Mouse (Mus musculus): Measurements from ENCODE around the gene Gnat2.

Gnat2 gene

DNA sequence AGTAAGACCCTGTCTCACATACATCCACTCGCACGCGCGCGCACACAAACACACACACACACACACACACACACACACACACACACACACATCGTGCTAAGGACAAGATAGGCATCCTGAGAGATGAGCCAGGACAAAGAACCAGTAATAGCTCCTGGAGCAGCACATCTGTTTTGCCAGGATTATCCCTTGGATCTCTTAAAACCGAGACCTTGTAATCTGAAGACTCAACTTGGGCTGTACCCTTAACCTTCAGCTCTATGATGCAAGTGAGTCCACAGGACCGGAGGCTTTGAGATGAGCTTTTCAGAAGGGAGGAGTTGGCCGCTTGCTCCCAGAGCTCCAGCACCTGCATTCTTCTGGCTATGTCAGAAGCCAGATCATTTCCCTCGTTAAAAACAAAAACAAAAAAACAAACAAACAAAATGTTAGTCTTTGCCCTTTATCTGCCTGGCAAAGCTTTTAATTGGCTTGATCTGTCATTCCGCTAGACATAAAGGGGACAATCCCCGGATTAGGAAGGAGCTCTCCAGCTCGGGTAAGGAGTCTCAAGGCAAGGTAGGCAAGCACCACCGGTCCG lies at the start of gene Gnat2:
Gene Gnat2 (plus strand): TSS at position 254 of the 580 bp plus-strand sequence.
- no peak for DNase-seq (ENCODE audit: extremely low spot score, low read depth, low spot score)

DNA sequence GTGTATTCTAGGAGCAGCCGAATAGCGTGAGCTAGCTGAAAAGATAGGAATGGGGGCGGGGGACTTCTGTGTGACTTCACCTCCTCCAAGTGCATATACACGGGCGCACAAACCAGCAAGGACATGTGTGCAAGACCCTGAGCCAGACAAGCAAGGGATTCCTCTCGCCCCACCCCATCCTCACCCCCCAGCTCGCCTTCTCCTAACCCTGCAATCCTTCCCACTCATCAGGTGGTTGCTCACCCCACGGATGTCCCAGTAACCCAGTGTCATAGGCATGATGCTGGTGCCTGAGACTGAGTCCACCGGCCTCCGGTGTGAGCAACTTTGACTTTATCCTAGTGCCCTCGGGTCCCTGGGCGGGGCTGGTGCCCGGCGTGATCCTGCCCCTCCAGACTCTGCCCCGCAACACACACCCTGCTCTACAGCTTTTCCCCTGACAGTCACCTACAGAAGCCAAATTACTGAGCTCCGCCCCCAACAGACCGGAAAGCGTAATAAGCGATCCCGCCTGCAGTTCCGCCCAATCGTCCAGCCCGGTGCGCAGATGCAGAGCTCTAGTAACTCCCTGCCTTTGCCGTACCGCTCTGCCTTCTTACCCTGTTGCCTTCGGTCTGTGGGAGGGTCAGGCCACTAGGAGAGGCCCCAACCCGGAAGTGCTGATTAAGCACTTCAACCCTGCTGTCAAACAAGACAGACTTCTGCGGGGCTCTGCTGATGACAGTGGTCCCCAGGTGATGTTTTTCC lies 48.0 kb upstream of the Gnat2 start, which contains the start of gene Gstm4:
Gene Gstm4 (minus strand): TSS at position 501 of the 747 bp plus-strand sequence.
- DNase-seq (ENCODE audit: extremely low spot score, low read depth, low spot score), result peak; percentile 33

DNA sequence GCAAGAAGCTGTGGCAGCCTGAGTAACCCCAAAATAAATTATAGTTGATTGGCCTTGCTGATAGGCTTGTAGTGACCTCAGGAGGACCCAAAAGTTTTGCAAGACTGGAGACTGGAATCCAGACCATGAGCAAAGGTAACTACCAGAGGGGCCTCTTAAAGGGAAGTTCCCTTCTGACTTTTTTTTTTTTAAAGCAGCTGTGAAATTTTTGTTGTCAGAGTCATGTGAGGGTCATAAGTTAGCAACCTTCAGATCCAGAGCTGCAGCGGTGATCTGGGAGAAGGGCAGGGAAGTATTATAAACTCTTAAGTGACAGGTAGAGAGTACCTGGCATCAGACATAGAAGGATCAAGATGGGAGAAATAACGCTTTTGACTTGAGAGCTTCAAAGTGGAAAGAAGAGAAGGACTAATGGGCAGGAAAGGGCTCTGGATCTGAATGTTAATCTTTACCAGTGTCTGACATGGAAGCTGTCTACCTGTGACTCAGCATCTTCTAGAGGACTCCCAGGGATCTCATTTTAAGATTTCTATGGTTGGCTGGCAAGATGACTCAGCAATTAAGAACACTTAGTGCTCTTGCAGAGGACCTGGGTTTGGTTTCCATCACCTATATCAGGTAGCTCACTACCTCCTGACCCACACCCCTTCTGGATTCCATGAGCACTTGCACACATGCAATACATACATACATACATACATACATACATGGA lies 45.5 kb upstream of the Gnat2 start:
- DNase-seq (ENCODE audit: extremely low spot score, low read depth, low spot score), result no peak

DNA sequence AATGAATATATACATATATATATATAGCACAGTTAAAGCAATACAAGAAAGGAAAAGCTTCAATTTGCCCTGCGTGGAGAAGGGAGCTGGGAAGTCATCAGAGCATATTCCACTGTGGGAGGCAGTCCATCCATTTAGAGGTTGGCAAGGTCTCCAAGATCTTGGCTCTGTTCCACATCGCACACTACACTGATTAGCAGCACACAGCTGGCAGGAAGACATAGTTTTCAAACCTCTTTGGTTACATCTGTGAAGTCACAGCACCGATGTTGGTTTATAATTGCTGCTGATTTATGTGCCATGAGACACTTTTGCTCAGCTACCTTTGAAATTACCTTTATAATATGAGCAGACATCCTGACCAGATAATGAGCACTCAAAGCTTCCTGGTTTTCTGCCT lies 44.3 kb upstream of the Gnat2 start:
- DNase-seq (ENCODE audit: extremely low spot score, low read depth, low spot score), result no peak

DNA sequence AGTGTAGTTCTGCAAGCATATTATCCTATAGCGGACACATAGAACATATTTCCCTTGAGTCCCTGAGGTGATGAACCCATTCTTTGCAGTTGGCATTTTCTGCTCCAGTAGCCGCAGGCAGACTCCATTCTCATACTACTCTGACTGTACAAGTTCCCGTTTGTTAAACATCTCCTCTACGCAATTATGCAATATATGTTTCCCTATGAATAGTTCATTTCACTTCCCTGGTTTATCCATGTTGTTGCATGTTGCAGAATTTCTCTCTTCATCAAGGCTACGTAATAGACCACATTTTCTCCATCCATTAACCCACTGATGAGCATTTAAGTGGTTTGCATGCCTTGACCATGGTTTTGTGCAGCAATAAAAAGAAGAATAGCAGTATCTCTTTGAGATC lies 42.1 kb upstream of the Gnat2 start:
- no peak for DNase-seq (ENCODE audit: extremely low spot score, low read depth, low spot score)

DNA sequence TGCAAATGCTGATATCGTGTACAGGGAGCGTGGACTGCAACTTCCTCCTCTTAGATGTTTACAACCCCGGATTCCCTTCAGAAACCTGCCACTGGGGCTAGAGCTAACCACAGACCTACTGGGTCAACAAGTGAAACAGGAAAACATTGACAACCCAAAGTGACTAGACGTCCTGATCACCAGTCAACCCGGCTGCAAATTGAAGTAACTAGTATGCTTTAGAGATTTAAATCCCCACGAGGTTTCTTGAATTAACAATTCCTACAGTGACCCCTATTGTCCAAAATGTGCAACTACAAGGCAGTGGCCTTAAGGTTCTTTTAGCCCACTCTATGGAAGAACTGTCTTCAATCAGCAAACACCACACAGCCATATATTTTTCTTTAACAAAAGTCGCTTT lies 31.2 kb upstream of the Gnat2 start:
- peak; percentile 75 for DNase-seq (ENCODE audit: extremely low spot score, low read depth, low spot score)

DNA sequence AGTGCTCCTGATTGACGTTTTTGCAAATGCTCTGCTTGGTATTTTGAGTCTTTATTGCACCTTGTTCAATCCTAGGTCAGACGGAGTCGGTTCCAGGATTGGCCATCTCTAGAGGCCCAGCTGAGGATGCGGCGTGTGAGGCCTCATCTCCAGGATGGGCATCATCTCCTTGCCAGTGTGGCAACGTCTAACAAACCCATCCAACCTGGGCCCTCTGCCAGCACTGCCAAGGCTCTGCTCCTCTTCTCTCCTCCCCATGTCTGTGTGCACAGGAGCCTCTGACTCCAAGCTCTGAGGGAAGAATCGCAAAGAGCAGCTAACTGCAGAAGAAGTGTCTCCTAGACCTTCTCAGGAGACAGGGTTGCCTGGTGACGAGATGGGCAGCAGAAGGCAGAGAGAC lies 29.9 kb upstream of the Gnat2 start:
- DNase-seq (ENCODE audit: extremely low spot score, low read depth, low spot score), result no peak

DNA sequence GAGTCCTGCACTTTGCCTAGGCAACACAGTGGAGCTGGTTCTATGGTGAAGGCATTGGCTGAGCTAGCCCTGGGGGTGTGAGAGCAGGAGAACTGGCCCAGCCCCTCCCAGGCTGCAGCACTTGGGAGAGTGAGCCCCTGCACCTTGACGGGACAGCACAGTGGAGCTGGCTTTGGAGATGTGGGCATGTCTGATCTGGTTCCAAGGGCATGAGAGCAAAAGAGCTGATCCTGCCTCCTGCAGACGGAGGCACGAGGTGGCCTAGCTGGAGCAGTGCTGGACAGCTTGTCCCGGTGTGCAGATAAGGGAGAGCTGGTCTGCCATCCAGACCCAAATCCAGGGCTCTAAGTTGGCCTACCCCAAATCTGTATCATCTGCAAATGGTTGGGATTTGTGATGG lies 27.9 kb upstream of the Gnat2 start:
- no peak for DNase-seq (ENCODE audit: extremely low spot score, low read depth, low spot score)

DNA sequence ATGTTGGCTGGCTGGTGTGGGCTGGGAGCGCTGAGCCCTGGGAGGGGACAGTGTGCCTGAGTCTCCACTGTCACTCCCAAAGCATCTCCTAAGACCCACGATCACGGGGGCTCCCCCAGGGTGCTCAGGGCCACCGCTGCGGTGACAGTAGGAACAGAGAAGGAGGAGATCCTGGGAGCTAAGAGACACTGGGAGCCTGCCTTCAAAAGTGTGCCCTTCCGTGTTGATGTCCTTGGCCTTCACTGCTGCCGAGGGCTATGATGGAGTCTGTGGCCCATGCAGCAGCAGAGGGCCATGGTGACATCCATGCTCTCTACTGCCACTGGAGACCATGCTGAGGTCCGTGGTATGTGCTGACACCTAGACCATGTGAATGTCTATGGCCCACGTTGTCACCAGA lies 27.0 kb upstream of the Gnat2 start:
- DNase-seq (ENCODE audit: extremely low spot score, low read depth, low spot score), result no peak

DNA sequence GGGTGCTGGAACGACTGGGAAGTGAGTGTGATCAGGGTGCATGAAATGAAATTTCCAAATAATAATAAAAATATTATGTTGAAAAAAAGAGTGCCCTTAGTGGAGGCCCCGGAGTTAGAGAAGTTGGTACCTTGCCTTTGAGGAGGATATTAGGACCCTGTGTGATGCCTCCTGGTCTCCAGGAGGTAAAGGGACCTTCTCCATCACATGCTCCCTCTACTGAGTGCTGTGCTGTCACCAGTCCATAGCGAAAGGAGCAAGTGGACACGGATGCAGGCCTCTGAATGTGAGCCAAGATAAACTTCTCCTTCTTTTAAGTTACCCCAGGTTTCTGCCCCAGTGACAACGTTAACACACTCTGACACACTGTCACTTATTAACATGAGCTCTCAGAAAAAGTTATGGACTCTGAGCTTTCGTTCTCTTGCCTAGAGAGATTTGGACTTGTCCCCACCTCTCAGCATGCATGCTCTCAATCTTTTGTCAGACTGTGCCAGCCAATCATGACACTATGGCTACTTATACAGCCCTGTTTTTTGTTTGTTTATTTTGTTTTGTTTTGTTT lies 25.1 kb upstream of the Gnat2 start:
- no peak for DNase-seq (ENCODE audit: extremely low spot score, low read depth, low spot score)

DNA sequence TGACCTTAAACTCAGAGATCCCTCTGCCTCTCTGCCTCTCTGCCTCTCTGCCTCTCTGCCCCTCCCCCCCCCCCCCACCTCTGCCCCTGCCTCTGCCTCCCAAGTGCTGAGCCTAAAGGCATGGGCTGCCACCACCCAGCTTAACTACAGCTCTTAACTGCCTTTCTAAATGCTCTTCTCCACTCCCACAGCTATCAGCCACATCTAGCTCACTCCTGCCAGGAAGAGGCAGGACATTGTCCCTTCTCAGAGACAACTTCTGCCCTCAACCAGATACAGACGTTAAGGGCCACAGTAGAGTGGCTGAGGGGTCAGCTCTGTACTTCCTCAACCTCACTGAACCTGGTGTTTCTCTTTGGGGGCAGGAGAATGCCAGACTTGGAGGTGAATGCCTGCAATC lies 23.8 kb upstream of the Gnat2 start:
- no peak for DNase-seq (ENCODE audit: extremely low spot score, low read depth, low spot score)

DNA sequence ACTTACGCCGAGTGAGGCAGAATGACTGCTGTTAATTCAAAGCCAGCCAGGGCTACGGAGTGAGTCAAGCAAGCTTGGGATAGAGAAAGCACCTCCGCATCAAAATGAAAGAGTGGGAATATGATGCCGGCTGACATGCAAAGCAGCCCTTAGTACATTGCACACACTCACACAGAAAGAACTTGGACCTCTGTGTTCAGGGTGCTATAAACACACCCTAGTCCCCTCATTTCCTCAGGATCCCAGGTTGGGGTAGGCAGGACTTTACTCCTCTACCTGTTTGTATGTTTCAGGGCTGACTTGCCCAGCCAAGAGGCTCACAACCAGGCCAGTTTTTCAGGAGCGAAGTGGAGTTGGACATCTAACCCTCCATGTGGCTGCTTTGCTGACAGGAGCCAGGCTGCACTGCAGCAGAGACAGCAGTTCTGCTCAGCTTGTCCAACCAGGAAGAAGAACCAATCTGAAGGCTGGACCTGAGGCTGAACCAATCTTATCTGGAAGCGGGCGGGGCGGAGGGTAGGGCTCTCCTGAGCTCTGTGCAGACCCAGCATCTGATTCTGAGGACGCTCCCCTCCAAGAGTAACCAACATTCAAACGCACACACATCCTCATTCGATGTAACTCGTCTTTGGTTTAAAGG lies 23.2 kb upstream of the Gnat2 start:
- no peak for DNase-seq (ENCODE audit: extremely low spot score, low read depth, low spot score)

DNA sequence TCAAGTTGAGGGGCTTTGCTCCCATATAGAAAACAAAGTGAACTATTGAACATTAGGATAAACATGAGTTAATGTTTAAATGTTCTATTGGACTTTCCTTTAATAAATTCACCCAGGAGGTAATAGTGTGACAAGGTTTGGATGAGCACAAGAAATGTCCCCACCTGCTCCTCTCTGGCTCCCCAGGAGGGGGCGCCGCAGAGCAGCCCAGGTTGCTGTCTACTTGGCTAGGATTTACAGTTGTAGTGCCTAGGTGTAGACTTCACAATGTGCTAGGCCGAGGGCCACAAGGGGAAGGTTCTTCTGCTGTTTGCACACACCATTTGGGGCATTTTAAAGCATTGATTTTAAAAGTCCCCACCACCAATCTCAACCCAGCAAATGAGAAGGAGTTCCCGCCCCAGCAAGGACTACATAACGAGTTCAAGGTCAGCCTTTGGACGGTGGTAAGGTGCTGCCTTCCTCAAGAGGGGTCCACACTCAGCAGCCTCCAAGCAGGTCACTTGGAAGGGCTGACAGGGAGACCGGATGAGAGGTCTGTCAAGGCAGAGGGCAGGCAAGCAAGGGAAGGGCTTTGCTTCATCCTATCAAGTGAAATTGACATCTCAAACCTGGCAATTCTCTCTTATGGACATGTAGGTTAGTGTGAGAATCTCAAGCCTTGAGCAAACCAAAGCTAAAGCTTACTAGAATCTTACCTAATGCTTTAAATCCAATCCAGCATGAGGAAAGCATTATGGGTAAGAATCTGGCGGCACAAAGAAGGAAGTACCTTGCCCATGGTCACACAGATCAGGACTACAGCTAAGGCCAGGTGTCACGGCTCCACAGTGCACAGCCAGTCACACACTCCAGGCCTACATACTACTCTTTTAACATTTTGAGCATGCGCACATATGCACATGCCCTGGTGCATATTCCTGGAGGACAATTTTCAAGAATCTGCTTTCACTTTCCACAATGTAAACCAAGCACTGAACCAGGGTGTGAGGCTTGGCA lies 22.0 kb upstream of the Gnat2 start:
- DNase-seq (ENCODE audit: extremely low spot score, low read depth, low spot score), result no peak

DNA sequence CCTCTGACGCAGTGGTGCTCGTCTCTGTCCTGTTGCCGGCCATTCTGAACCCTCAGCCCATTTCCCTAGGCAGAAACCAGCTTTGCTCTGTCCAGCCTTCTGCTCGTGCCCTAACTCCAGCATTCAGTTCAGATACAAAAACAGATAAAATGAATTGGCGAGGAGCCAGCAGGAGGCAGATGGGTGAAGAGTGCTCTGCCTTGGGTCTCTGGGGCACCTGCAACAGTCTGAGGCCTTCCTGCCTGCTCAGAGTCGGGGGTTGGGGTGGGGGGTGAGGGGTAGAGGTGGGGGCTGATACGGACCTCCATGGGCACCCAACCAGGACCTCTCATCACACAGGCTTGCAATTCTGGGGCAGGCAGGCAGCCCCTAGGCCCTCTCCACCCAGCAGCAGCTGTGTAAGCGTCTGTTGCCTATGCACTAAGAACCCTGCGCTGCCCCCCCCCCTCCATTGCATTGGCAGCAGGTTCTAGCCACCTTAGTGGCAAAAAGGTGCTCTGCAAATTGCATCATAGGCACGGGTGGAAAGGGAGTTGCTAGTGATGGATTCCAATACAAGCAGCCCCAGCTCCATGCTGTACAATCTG lies 19.5 kb upstream of the Gnat2 start:
- no peak for DNase-seq (ENCODE audit: extremely low spot score, low read depth, low spot score)

DNA sequence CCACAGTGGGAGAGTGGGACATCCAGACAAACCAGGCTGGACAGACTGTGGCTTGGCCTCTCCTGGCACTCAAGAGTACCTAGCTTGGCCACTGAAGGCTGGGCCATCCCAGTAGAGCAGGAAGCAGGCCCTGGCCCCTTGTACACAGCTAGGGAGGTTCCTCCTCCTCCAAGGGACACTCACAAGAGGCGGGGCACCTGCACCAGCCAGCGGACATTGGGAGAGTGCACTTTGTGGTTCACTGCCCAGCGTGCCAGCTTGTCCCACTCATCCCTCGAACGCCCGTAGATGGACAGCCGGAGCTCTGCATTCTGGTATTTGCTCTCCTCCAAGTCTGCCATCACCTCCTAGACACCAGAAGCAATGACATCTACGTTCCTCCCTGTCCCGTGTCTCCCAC lies 15.8 kb upstream of the Gnat2 start:
- DNase-seq (ENCODE audit: extremely low spot score, low read depth, low spot score), result no peak

DNA sequence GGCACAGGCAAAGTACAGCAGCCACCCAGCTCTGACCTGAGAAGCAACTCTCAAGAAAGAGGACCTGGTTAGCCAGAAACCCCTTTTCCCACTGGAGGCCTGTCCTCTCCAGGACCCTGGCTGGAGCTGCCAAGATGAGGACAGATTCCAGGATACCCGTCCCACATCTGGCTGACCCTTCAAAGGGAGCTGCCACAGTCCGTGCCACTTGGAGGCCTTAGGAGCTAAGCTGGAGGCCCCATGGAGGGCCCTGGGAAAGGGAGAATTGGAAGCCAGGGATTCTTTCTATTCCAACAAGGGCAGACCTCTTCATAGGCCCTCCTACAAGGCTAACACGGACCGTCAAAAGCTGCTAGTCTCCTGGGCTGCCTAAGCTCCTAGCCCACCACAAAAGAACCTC lies 10.9 kb upstream of the Gnat2 start:
- DNase-seq (ENCODE audit: extremely low spot score, low read depth, low spot score), result no peak

DNA sequence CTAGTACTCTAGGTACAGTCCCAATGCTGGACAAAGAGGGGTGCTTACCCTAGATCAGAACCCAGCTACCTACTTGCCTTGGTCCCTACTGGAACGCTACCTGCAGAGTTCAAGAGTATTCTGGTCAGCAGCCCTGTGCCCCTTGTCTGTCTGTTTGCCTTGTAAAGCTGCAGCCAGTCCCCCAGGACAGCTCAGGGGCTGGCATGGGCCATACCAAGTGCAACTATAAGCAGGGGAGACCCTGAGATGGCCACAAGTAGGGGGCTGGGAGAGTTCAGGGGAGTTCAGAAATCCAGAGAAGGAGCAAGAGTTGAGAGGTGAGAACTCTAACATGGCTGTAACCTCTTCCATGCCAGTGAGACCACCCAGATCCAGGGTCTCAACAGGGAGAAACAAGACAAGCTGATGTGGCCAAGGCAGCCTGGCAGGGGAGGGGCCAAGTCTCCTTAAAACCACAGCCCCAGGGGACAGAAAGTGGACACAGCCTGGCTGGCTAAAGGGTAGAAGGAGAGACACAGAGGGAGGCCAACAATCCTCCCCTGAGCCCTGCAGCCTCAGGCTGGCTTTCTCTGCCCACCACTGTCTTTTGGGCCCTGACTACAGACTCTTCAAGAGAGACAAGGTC lies 10.2 kb upstream of the Gnat2 start:
- no peak for DNase-seq (ENCODE audit: extremely low spot score, low read depth, low spot score)

DNA sequence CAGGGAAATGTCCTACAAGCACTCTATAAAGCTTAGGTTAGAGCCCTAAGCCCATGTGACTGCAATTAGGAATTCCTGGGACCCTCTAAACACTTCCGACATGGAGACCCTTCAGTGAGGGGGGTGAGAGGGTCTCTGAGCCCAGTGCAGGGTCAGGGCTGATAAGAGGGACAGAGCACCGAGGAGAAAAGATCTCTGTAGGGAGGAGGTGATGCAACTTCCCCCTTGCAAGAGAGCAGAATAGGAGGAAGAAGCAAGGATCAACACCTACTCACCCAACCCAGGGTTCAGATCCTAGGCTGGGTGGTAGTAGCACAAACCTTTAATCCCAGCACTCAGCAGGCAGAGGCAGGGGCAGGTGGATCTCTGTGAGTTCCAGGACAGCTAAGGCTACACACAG lies 9.4 kb upstream of the Gnat2 start:
- DNase-seq (ENCODE audit: extremely low spot score, low read depth, low spot score), result no peak

DNA sequence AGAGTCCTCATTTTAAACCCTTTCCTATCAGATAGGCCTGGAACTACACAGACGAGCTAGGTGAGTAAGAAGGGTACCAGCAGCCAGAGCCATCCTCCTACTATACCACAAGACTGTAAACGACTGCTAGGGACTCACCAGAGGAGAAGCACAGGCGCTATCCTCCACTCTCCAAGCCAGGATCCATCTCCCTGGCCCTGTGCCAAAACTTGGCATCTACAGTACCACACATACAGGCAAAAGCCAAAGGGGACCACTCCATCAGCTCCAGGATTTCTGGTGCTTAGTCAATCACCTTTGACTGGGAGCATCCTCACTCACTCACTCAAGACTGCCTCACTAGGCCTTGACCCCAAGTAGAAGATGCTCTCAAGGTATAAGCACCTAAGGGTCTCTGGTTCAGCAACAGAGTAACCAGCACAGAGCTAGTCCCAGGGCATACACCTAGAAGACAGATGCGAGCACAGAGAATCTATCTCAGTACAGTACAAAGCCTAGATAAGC lies 8.6 kb upstream of the Gnat2 start:
- DNase-seq (ENCODE audit: extremely low spot score, low read depth, low spot score), result no peak

All from hindlimb bud, embryonic 11.5 days (tissue).